Mouse (Mus musculus) midbrain, embryonic 11.5 days (tissue): ENCODE data around the gene E2f6. TPM values are rescaled to one million over a fixed set of nuclear protein-coding genes. Genes with fewer than 3 reads are reported as not detected.
A peak's percentile ranks its signal among the peaks of the same experiment; 100 is the strongest.

Experiments used
- ATAC-seq: fragments of 200-750 bp; cut with Nextera tagmentation; 2 replicates; pipeline ENCODE4 v1.8.0; 2017; ENCODE audit warnings: moderate TSS enrichment, moderate library complexity; ENCODE audit not compliant: low FRiP score
- DNase-seq: peaks from one replicate; pipeline ENCODE4 v3.0.0; 2015; ENCODE audit warnings: low spot score; ENCODE audit errors: missing footprints
- H3K27ac ChIP-seq: fragments of 300-500 bp; sonication (generic); 2 replicates; pipeline ENCODE4 v1.5.1; 2014; ENCODE audit warnings: low read depth, low read length
- H3K27me3 ChIP-seq: fragments of 300-500 bp; sonication (generic); 2 replicates; pipeline ENCODE4 v1.6.1; 2014; ENCODE audit warnings: mild to moderate bottlenecking, low read length, moderate library complexity, mixed read lengths; ENCODE audit not compliant: control insufficient read depth, insufficient read depth
- H3K36me3 ChIP-seq: fragments of 300-500 bp; sonication (generic); 2 replicates; pipeline ENCODE4 v1.6.1; 2014; ENCODE audit warnings: mild to moderate bottlenecking, low read length, moderate library complexity, mixed read lengths; ENCODE audit not compliant: control insufficient read depth, insufficient read depth
- H3K4me1 ChIP-seq: fragments of 300-500 bp; sonication (generic); 2 replicates; pipeline ENCODE4 v1.6.1; 2014; ENCODE audit warnings: low read length; ENCODE audit not compliant: control insufficient read depth, insufficient read depth
- H3K4me2 ChIP-seq: fragments of 300-500 bp; sonication (generic); 2 replicates; pipeline ENCODE4 v1.6.1; 2014; ENCODE audit warnings: mild to moderate bottlenecking, moderate library complexity
- H3K4me3 ChIP-seq: fragments of 300-500 bp; sonication (generic); 2 replicates; pipeline ENCODE4 v1.5.1; 2014; ENCODE audit warnings: low read depth, low read length
- H3K9ac ChIP-seq: fragments of 300-500 bp; sonication (generic); 2 replicates; pipeline ENCODE4 v1.6.1; 2014; ENCODE audit warnings: low read length
- H3K9me3 ChIP-seq: fragments of 300-500 bp; sonication (generic); 2 replicates; pipeline ENCODE4 v1.6.1; 2016; ENCODE audit warnings: low read length; ENCODE audit not compliant: control insufficient read depth
- WGBS: fragments of 180-500 bp; shearing (Covaris S2); extraction: QIAGEN DNeasy Blood & Tissue Kit; methylation state at CpG from one replicate; pipeline ENCODE4 v1.1.7; 2014; 5-methylcytosine and 5-hydroxymethylcytosine counted together
- polyA plus RNA-seq: library from polyadenylated mRNA; unstranded; fragments of >200 nt; fragmentation: Nextera tagmentation; extraction: Ambion mirVana; gene quantifications from 2 replicates; pipeline ENCODE4 v1.2.1, GENCODE M21; 2014

Gene E2f6
- polyA plus RNA-seq, 1 experiment from 2014 or later: 85.1 TPM

GRCm38 (mm10) chr12:16872006-16872405, 61.2 kb downstream of the E2f6 start:
- Histone ChIP-seq H3K4me3 (no peak overlapping the region), H3K4me2 (no peak overlapping the region), H3K9me3 (no peaks in the 10 kb centered on the region), H3K27me3 (no peaks in the 10 kb centered on the region), H3K9ac (no peak overlapping the region), H3K4me1 (peaks cover 10% of the 10 kb centered on the region), H3K36me3 (no peaks in the 10 kb centered on the region), H3K27ac (no peak overlapping the region)
- 76% methylated on average over 1 of the region's 1 CpGs for WGBS
- ATAC-seq (no peak), DNase-seq (no peak)

- Histone ChIP-seq H3K4me1 (peaks cover 10% of the 10 kb centered on the region), H3K27me3 (no peaks in the 10 kb centered on the region), H3K9ac (no peak overlapping the region), H3K4me3 (no peak overlapping the region), H3K9me3 (no peaks in the 10 kb centered on the region), H3K27ac (no peak overlapping the region), H3K4me2 (no peak overlapping the region), H3K36me3 (no peaks in the 10 kb centered on the region)
- ATAC-seq (no peak), DNase-seq (peak; percentile 61)
- 90% methylated on average over 7 of the region's 7 CpGs for WGBS
These were observed 62.2 kb downstream of the E2f6 start for GRCm38 (mm10) chr12:16872926-16873464.

GRCm38 (mm10) chr12:16873549-16873948, 62.8 kb downstream of the E2f6 start:
- H3K27ac ChIP-seq: no peak overlapping the region
- no peak for ATAC-seq
- peaks cover 10% of the 10 kb centered on the region for H3K4me1 ChIP-seq
- WGBS: 91% methylated on average over 7 of the region's 7 CpGs
- no peaks in the 10 kb centered on the region for H3K27me3 ChIP-seq
- no peak overlapping the region for H3K4me3 ChIP-seq
- H3K9ac ChIP-seq: no peak overlapping the region
- H3K36me3 ChIP-seq: no peaks in the 10 kb centered on the region
- H3K4me2 ChIP-seq: no peak overlapping the region
- no peaks in the 10 kb centered on the region for H3K9me3 ChIP-seq
- DNase-seq: peak; percentile 21

GRCm38 (mm10) chr12:16874086-16874485, 63.3 kb downstream of the E2f6 start:
- 61% methylated on average over 2 of the region's 2 CpGs for WGBS
- no peak overlapping the region for H3K9ac ChIP-seq
- DNase-seq: peak; percentile 26

GRCm38 (mm10) chr12:16875269-16875668, 64.5 kb downstream of the E2f6 start:
- Histone ChIP-seq H3K27ac (no peak overlapping the region), H3K4me2 (no peak overlapping the region), H3K4me1 (peaks cover 8% of the 10 kb centered on the region), H3K4me3 (no peak overlapping the region), H3K9me3 (no peaks in the 10 kb centered on the region), H3K27me3 (no peaks in the 10 kb centered on the region), H3K9ac (no peak overlapping the region), H3K36me3 (no peaks in the 10 kb centered on the region)
- ATAC-seq (no peak), DNase-seq (peak; percentile 73)
- 82% methylated on average over 4 of the region's 4 CpGs for WGBS

More at GRCm38 (mm10) chr12:16874086-16874485, 63.3 kb downstream of the E2f6 start:
- Histone ChIP-seq H3K9me3 (no peaks in the 10 kb centered on the region), H3K4me1 (peaks cover 10% of the 10 kb centered on the region), H3K36me3 (no peaks in the 10 kb centered on the region), H3K4me3 (no peak overlapping the region), H3K27me3 (no peaks in the 10 kb centered on the region), H3K27ac (no peak overlapping the region), H3K4me2 (no peak overlapping the region)
- no peak for ATAC-seq

- no peak overlapping the region for H3K9ac ChIP-seq
- ATAC-seq: no peak
- 81% methylated on average over 7 of the region's 7 CpGs for WGBS
These were observed 64.9 kb downstream of the E2f6 start for GRCm38 (mm10) chr12:16875678-16876077.

GRCm38 (mm10) chr12:16876667-16877066, 65.9 kb downstream of the E2f6 start:
- Histone ChIP-seq H3K4me3 (no peak overlapping the region), H3K27me3 (no peaks in the 10 kb centered on the region), H3K9ac (no peak overlapping the region), H3K9me3 (no peaks in the 10 kb centered on the region), H3K4me2 (no peak overlapping the region), H3K4me1 (0 out of 2 replicates have a peak, but pooled peaks cover 3% of the 10 kb centered on the region), H3K36me3 (no peaks in the 10 kb centered on the region), H3K27ac (no peak overlapping the region)
- DNase-seq (peak; percentile 73), ATAC-seq (no peak)
- 46% methylated on average over 3 of the region's 3 CpGs for WGBS

More at GRCm38 (mm10) chr12:16875678-16876077, 64.9 kb downstream of the E2f6 start:
- Histone ChIP-seq H3K27ac (no peak overlapping the region), H3K9me3 (no peaks in the 10 kb centered on the region), H3K4me3 (no peak overlapping the region), H3K4me1 (peaks cover 4% of the 10 kb centered on the region; the same call in 1 of the 2 replicates), H3K4me2 (no peak overlapping the region), H3K27me3 (no peaks in the 10 kb centered on the region), H3K36me3 (no peaks in the 10 kb centered on the region)
- DNase-seq: peak; percentile 78

- H3K9ac ChIP-seq: no peak overlapping the region
- H3K36me3 ChIP-seq: no peaks in the 10 kb centered on the region
- no peak for ATAC-seq
- H3K27me3 ChIP-seq: no peaks in the 10 kb centered on the region
- peak; percentile 69 for DNase-seq
- H3K4me2 ChIP-seq: no peak overlapping the region
- no peak overlapping the region for H3K4me3 ChIP-seq
- H3K4me1 ChIP-seq: 0 out of 2 replicates have a peak, but pooled peaks cover 3% of the 10 kb centered on the region
- no peak overlapping the region for H3K27ac ChIP-seq
- no peaks in the 10 kb centered on the region for H3K9me3 ChIP-seq
- WGBS: 75% methylated on average over 5 of the region's 5 CpGs
These were observed 66.4 kb downstream of the E2f6 start for GRCm38 (mm10) chr12:16877141-16877540.

GRCm38 (mm10) chr12:16877679-16878078, 66.9 kb downstream of the E2f6 start:
- DNase-seq: peak; percentile 51
- 59% methylated on average over 1 of the region's 1 CpGs for WGBS
- Histone ChIP-seq H3K9me3 (no peaks in the 10 kb centered on the region), H3K27ac (no peak overlapping the region), H3K4me1 (0 out of 2 replicates have a peak, but pooled peaks cover 3% of the 10 kb centered on the region), H3K4me2 (no peak overlapping the region), H3K27me3 (no peaks in the 10 kb centered on the region), H3K4me3 (no peak overlapping the region), H3K9ac (no peak overlapping the region), H3K36me3 (no peaks in the 10 kb centered on the region)
- no peak for ATAC-seq
